Mouse (Mus musculus) heart, embryonic 11.5 days (tissue): ENCODE measurements around the gene Car8. TPM values are rescaled to one million over a fixed set of nuclear protein-coding genes. Genes with fewer than 3 reads are reported as not detected.
"Not testable (repeated sequence)": the region's sequence is repeated elsewhere in the genome, so short reads cannot be mapped to it uniquely, and the experiment has no call there.

Experiments used
- ATAC-seq: fragments of 200-750 bp; cut with Nextera tagmentation; replicated peaks from 2 replicates; pipeline ENCODE4 v1.8.0; 2017; ENCODE audit warnings: moderate library complexity; ENCODE audit not compliant: insufficient number of reproducible peaks, low FRiP score, low TSS enrichment
- H3K27ac ChIP-seq: fragments of 300-500 bp; sonication (generic); 2 replicates; pipeline ENCODE4 v1.5.1; 2014; ENCODE audit warnings: mild to moderate bottlenecking, low read depth, low read length
- H3K27me3 ChIP-seq: fragments of 300-500 bp; sonication (generic); 2 replicates; pipeline ENCODE4 v1.6.1; 2014; ENCODE audit warnings: mild to moderate bottlenecking, low read length, mixed read lengths; ENCODE audit not compliant: control insufficient read depth, insufficient read depth
- H3K36me3 ChIP-seq: fragments of 300-500 bp; sonication (generic); 2 replicates; pipeline ENCODE4 v1.6.1; 2014; ENCODE audit warnings: mild to moderate bottlenecking, low read length, moderate library complexity, mixed read lengths; ENCODE audit not compliant: control insufficient read depth, insufficient read depth
- H3K4me1 ChIP-seq: fragments of 300-500 bp; sonication (generic); 2 replicates; pipeline ENCODE4 v1.6.1; 2014; ENCODE audit warnings: low read length; ENCODE audit not compliant: control insufficient read depth, insufficient read depth
- H3K4me2 ChIP-seq: fragments of 300-500 bp; sonication (generic); 2 replicates; pipeline ENCODE4 v1.6.1; 2014; ENCODE audit warnings: mild to moderate bottlenecking, moderate library complexity
- H3K4me3 ChIP-seq: fragments of 300-500 bp; sonication (generic); 2 replicates; pipeline ENCODE4 v1.5.1; 2014; ENCODE audit warnings: low read depth, low read length
- H3K9ac ChIP-seq: fragments of 300-500 bp; sonication (generic); 2 replicates; pipeline ENCODE4 v1.6.1; 2014; ENCODE audit warnings: mild to moderate bottlenecking, low read depth, low read length, moderate library complexity
- H3K9me3 ChIP-seq: fragments of 300-500 bp; sonication (generic); replicated peaks from 2 replicates; pipeline ENCODE4 v1.6.1; 2016; ENCODE audit warnings: low read length; ENCODE audit not compliant: control insufficient read depth
- WGBS: fragments of 180-500 bp; shearing (Covaris S2); extraction: QIAGEN DNeasy Blood & Tissue Kit; methylation state at CpG from one replicate; pipeline ENCODE4 v1.1.7; 2014; ENCODE audit not compliant: insufficient replicate concordance; 5-methylcytosine and 5-hydroxymethylcytosine counted together
- microRNA-seq: library from miRNA; unstranded; fragments of <30 nt; microRNA quantifications from one replicate; pipeline ENCODE4, GENCODE M21; 2016; ENCODE audit warnings: borderline number of aligned reads
- polyA plus RNA-seq: library from polyadenylated mRNA; unstranded; fragments of >200 nt; fragmentation: Nextera tagmentation; extraction: Ambion mirVana; gene quantifications from 2 replicates; pipeline ENCODE4 v1.2.1, GENCODE M21; 2014

The Car8 gene
- polyA plus RNA-seq, 1 experiment from 2014 or later: 5.7 TPM

GRCm38 (mm10) chr4:8111891-8112290 lies 127.0 kb downstream of the Car8 start:
- no peak for ATAC-seq
- Histone ChIP-seq H3K36me3 (no peaks in the 10 kb centered on the region), H3K4me3 (no peak overlapping the region), H3K9ac (no peak overlapping the region), H3K27ac (no peak overlapping the region), H3K4me2 (no peak overlapping the region), H3K9me3 (no peaks in the 10 kb centered on the region), H3K4me1 (no peaks in the 10 kb centered on the region), H3K27me3 (no peaks in the 10 kb centered on the region)
- 90% methylated on average over 3 of the region's 3 CpGs for WGBS

- H3K9ac ChIP-seq: no peak overlapping the region
- H3K27ac ChIP-seq: no peak overlapping the region
- no peak overlapping the region for H3K4me3 ChIP-seq
- 87% methylated on average over 16 of the region's 16 CpGs for WGBS
- H3K36me3 ChIP-seq: no peaks in the 10 kb centered on the region
- no peaks in the 10 kb centered on the region for H3K27me3 ChIP-seq
- H3K9me3 ChIP-seq: no peaks in the 10 kb centered on the region
- H3K4me1 ChIP-seq: no peaks in the 10 kb centered on the region
- no peak overlapping the region for H3K4me2 ChIP-seq
- no peak for ATAC-seq
Observed at GRCm38 (mm10) chr4:8109906-8110567, 128.8 kb downstream of the Car8 start.

- no peak overlapping the region for H3K4me2 ChIP-seq
- ATAC-seq: no peak
Observed at GRCm38 (mm10) chr4:8101466-8101865, 137.4 kb downstream of the Car8 start.

GRCm38 (mm10) chr4:8098084-8098483 lies 140.8 kb downstream of the Car8 start:
- H3K4me2 ChIP-seq: no peak overlapping the region
- no peaks in the 10 kb centered on the region for H3K4me1 ChIP-seq
- H3K9me3 ChIP-seq: no peaks in the 10 kb centered on the region
- no peak overlapping the region for H3K27ac ChIP-seq
- H3K9ac ChIP-seq: no peak overlapping the region
- H3K27me3 ChIP-seq: no peaks in the 10 kb centered on the region
- no peak for ATAC-seq
- no peaks in the 10 kb centered on the region for H3K36me3 ChIP-seq
- 80% methylated on average over 4 of the region's 4 CpGs for WGBS
- no peak overlapping the region for H3K4me3 ChIP-seq

More at GRCm38 (mm10) chr4:8101466-8101865, 137.4 kb downstream of the Car8 start:
- H3K9ac ChIP-seq: no peak overlapping the region
- H3K9me3 ChIP-seq: no peaks in the 10 kb centered on the region
- H3K36me3 ChIP-seq: no peaks in the 10 kb centered on the region
- H3K4me3 ChIP-seq: no peak overlapping the region
- no peaks in the 10 kb centered on the region for H3K27me3 ChIP-seq
- WGBS: 66% methylated on average over 3 of the region's 3 CpGs
- no peak overlapping the region for H3K27ac ChIP-seq
- H3K4me1 ChIP-seq: no peaks in the 10 kb centered on the region

- Histone ChIP-seq H3K27me3 (no peaks in the 10 kb centered on the region), H3K9me3 (no peaks in the 10 kb centered on the region), H3K4me2 (no peak overlapping the region), H3K4me3 (no peak overlapping the region), H3K9ac (no peak overlapping the region), H3K27ac (no peak overlapping the region), H3K36me3 (no peaks in the 10 kb centered on the region), H3K4me1 (no peaks in the 10 kb centered on the region)
- no peak for ATAC-seq
- WGBS: 72% methylated on average over 3 of the region's 3 CpGs
Observed at GRCm38 (mm10) chr4:8097683-8098082, 141.2 kb downstream of the Car8 start.

- H3K27me3 ChIP-seq, H3K9me3 ChIP-seq, ATAC-seq, H3K9ac ChIP-seq, H3K4me3 ChIP-seq, H3K4me2 ChIP-seq, H3K4me1 ChIP-seq, H3K36me3 ChIP-seq, H3K27ac ChIP-seq: not testable (repeated sequence)
- 88% methylated on average over 3 of the region's 3 CpGs for WGBS
Observed at GRCm38 (mm10) chr4:8093566-8093965, 145.3 kb downstream of the Car8 start.

Small RNAs within 50 kb of the gene (microRNA-seq; reads per million reads assigned to microRNA genes)
- not detected for gene Gm25355
